Mouse (Mus musculus): ENCODE data around the gene D430041D05Rik. TPM values are rescaled to one million over a fixed set of nuclear protein-coding genes. Genes with fewer than 3 reads are reported as not detected.

The D430041D05Rik gene
- 8.7 and 18.1 TPM in 2 replicates for polyA plus RNA-seq (2012; rRNA removed)

- no peak for TF ChIP-seq CTCF (IDR thresholded peaks at IDR 0.05; ENCODE audit: borderline replicate concordance, extremely low read depth, insufficient read depth, insufficient read length)
- no peak for TF ChIP-seq POLR2A (IDR thresholded peaks at IDR 0.05; ENCODE audit: borderline replicate concordance, extremely low read depth, insufficient read depth, insufficient read length, poor library complexity, severe bottlenecking)
- no peak for DNase-seq (ENCODE audit: low read depth)
Measured at GRCm38 (mm10) chr2:104410963-104411545, at the start of gene D430041D05Rik. Gene D430041D05Rik (minus strand): TSS chr2:104411013.

DNA sequence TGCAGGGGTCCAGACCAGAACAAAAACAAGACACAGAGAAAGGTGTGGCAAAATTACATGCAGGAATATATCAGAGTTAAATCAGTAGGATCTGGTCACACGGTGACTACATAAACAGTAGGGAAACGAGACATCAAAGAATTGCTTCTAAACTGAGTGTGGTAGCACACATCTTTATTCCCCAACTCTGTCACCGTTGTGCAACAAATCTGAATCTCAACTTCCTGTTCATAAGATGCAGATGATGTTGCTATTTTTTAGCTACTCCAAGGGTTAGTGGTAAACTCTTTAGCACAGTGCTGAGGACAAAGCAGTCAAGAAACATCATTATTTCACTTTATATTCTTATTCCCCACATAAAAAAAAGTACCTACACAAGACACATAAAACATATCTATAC is 49.2 kb upstream of the D430041D05Rik start:
- no peak for DNase-seq (ENCODE audit: low read depth)
- TF ChIP-seq CTCF (IDR thresholded peaks at IDR 0.05; ENCODE audit: borderline replicate concordance, extremely low read depth, insufficient read depth, insufficient read length) (no peak), POLR2A (IDR thresholded peaks at IDR 0.05; ENCODE audit: borderline replicate concordance, extremely low read depth, insufficient read depth, insufficient read length, poor library complexity, severe bottlenecking) (no peak)

DNA sequence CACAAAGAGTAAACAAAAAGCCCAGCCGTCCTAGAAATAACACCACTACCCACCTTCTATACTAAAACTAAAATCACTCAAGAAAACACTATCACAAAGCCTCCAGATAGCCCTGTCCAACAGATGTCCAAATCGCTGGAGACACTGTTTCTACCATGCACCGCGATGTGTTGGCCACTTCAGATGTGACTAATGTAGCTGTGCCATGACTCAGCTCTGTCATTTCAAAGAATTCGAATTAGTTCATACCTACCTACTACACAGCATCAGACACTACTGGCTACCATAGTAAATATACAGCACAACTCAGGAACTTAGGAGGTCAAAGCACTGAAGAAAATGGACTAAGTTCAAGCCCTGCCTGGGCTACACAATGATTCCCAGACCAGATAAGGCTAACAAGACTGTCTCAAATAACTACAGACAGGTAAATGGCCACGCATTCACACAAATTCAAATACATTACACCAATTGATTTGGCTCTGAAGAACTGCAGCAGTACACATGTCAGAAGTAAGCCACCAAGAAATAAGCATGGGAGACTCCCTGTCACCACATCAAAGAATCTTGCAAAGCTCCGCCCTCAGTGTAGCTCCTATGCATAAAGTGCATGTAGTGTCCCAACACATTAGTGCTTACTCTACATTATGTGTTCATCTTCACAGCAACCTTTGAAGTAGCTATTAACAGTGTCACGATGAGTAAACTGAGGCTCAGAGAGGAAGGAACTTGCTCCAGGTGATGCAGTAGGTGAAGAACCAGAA is 47.9 kb upstream of the D430041D05Rik start:
- TF ChIP-seq CTCF (IDR thresholded peaks at IDR 0.05; ENCODE audit: borderline replicate concordance, extremely low read depth, insufficient read depth, insufficient read length) (no peak), POLR2A (IDR thresholded peaks at IDR 0.05; ENCODE audit: borderline replicate concordance, extremely low read depth, insufficient read depth, insufficient read length, poor library complexity, severe bottlenecking) (no peak)

GRCm38 (mm10) chr2:104457106-104457505 is 46.3 kb upstream of the D430041D05Rik start:
- no peak for DNase-seq (ENCODE audit: low read depth)

More for the DNA sequence above, 47.9 kb upstream of the D430041D05Rik start:
- DNase-seq (ENCODE audit: low read depth): no peak

DNA sequence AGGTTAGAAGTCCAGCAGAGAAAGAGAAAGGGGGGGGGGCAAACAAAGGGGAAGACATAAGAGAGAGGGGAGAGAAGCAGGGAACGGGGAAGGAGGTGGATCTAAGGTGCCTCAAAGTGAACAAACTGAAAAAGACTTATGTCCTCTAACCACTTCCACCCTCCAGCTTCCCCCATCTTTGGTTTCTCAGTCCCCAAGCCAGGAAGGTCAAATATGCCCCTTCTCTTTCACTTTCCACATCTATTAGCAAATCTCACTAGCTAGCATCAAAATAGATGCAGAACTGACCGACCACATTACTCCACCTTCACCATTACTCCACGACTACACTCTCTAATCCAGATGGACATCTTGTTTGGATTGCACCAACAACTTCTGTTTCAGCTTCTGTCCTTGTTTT is 39.9 kb upstream of the D430041D05Rik start:
- TF ChIP-seq POLR2A (IDR thresholded peaks at IDR 0.05; ENCODE audit: borderline replicate concordance, extremely low read depth, insufficient read depth, insufficient read length, poor library complexity, severe bottlenecking): no peak
- no peak for TF ChIP-seq CTCF (IDR thresholded peaks at IDR 0.05; ENCODE audit: borderline replicate concordance, extremely low read depth, insufficient read depth, insufficient read length)

More at GRCm38 (mm10) chr2:104457106-104457505, 46.3 kb upstream of the D430041D05Rik start:
- TF ChIP-seq POLR2A (IDR thresholded peaks at IDR 0.05; ENCODE audit: borderline replicate concordance, extremely low read depth, insufficient read depth, insufficient read length, poor library complexity, severe bottlenecking) (no peak), CTCF (IDR thresholded peaks at IDR 0.05; ENCODE audit: borderline replicate concordance, extremely low read depth, insufficient read depth, insufficient read length) (no peak)

DNA sequence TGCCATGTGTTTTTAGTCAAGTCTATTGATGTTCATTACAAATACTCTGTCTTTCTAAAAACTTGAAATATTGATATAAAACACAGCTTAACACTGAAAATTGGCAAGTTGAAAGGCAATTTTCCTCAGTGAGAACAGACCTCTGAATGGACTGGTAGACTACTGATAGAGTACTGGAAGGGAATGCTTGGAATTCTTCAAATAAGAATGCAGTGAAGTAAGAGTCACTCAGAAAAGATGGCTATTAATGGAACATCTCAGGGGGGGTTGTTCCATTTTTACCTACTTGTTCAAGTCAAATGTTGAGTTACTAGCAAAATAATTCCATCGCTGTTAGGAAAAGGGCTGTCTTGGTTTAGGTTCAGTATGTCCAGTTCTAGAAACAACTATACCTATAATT is 38.4 kb upstream of the D430041D05Rik start:
- TF ChIP-seq POLR2A (IDR thresholded peaks at IDR 0.05; ENCODE audit: borderline replicate concordance, extremely low read depth, insufficient read depth, insufficient read length, poor library complexity, severe bottlenecking) (no peak), CTCF (IDR thresholded peaks at IDR 0.05; ENCODE audit: borderline replicate concordance, extremely low read depth, insufficient read depth, insufficient read length) (no peak)
- no peak for DNase-seq (ENCODE audit: low read depth)

More for the DNA sequence above, 39.9 kb upstream of the D430041D05Rik start:
- DNase-seq (ENCODE audit: low read depth): no peak

DNA sequence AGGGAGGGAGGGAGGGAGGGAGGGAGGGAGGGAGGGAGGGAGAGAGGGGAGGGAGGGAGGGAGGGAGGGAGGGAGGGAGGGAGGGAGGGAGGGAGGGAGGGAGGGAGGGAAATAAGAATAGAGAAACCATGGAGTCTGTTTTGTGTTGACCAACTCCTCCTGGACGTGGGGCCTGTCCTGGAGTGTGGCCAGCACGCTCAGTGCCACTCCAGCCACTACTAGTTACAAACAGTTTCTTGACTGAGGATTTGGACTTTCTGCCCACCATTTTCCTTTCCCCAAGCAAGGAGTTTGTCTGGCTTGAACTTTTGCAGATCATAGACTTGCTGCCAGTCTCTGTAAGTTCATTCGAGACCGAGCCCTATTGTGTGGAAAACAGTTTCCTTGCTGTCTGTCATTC is 37.4 kb upstream of the D430041D05Rik start:
- no peak for DNase-seq (ENCODE audit: low read depth)
- no peak for TF ChIP-seq CTCF (IDR thresholded peaks at IDR 0.05; ENCODE audit: borderline replicate concordance, extremely low read depth, insufficient read depth, insufficient read length)
- no peak for TF ChIP-seq POLR2A (IDR thresholded peaks at IDR 0.05; ENCODE audit: borderline replicate concordance, extremely low read depth, insufficient read depth, insufficient read length, poor library complexity, severe bottlenecking)

DNA sequence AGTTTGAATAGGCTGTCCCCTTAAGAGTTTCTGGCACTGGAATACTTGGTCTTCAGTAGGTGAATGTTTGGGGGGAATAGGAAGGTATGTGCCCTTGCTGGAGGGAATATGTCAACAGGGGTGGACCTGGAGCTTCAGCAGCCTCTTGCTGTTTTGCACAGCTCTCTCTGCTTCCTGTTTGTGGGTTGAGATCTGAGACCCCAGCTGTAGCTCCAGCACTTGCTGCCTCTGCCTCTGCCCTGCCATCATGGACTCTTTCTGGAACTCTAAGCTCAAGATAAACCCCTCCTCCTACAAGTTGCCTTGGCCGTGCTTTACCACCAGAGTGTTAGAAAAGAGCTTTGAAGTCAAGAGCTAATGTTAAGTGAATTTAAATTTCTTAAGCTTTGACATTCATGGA is 35.2 kb upstream of the D430041D05Rik start:
- no peak for TF ChIP-seq POLR2A (IDR thresholded peaks at IDR 0.05; ENCODE audit: borderline replicate concordance, extremely low read depth, insufficient read depth, insufficient read length, poor library complexity, severe bottlenecking)
- no peak for TF ChIP-seq CTCF (IDR thresholded peaks at IDR 0.05; ENCODE audit: borderline replicate concordance, extremely low read depth, insufficient read depth, insufficient read length)

GRCm38 (mm10) chr2:104444776-104445175 is 34.0 kb upstream of the D430041D05Rik start:
- TF ChIP-seq POLR2A (IDR thresholded peaks at IDR 0.05; ENCODE audit: borderline replicate concordance, extremely low read depth, insufficient read depth, insufficient read length, poor library complexity, severe bottlenecking) (no peak), CTCF (IDR thresholded peaks at IDR 0.05; ENCODE audit: borderline replicate concordance, extremely low read depth, insufficient read depth, insufficient read length) (peak; percentile 75; the same call in 1 of the 2 replicates)
- peak; percentile 86 for DNase-seq (ENCODE audit: low read depth)

More for the DNA sequence above, 35.2 kb upstream of the D430041D05Rik start:
- DNase-seq (ENCODE audit: low read depth): no peak

GRCm38 (mm10) chr2:104442341-104442740 is 31.5 kb upstream of the D430041D05Rik start:
- no peak for DNase-seq (ENCODE audit: low read depth)
- no peak for TF ChIP-seq CTCF (IDR thresholded peaks at IDR 0.05; ENCODE audit: borderline replicate concordance, extremely low read depth, insufficient read depth, insufficient read length)
- no peak for TF ChIP-seq POLR2A (IDR thresholded peaks at IDR 0.05; ENCODE audit: borderline replicate concordance, extremely low read depth, insufficient read depth, insufficient read length, poor library complexity, severe bottlenecking)

- DNase-seq (ENCODE audit: low read depth): no peak
- TF ChIP-seq CTCF (IDR thresholded peaks at IDR 0.05; ENCODE audit: borderline replicate concordance, extremely low read depth, insufficient read depth, insufficient read length): no peak
- no peak for TF ChIP-seq POLR2A (IDR thresholded peaks at IDR 0.05; ENCODE audit: borderline replicate concordance, extremely low read depth, insufficient read depth, insufficient read length, poor library complexity, severe bottlenecking)
Measured at GRCm38 (mm10) chr2:104436226-104436625, 25.4 kb upstream of the D430041D05Rik start.
